Comparison of ENCODE assay signal across 7 mouse cellular contexts in the genomic region with DNA sequence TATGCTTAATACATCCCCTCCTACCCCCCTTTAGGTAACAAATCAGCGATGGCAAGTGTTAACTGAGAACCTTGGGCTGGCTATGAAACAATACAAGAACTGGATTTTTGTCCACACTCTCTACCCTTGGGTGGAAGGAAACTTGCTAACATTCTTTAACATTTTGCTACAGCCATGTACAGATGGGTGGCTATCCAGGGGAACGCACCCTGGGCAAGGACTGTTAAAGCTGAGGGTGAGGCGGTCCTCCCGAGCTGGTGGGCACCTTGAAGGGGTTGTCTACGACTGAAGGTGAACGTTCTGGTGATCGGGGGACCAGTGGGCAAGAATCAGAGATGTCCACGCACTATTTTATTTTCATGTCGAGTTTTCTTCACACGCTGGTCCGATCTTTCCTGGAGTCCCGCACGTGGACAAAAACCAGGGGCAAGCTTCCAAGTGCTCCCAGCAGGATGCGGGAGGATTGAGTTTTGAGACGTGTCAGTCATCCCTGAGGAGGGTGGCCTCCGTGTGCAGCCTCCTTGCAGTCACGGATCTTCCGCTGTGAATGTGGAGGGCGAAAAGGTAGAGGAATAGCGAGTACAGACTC. TPM values are rescaled to one million over a fixed set of nuclear protein-coding genes. Genes with fewer than 3 reads are reported as not detected.
DNase-seq lines count a peak whose midpoint lies in the region; ATAC-seq and TF ChIP-seq lines count a peak whose summit lies in the region.

No protein-coding gene starts in this region.

- 0 out of 2 replicates have a peak, but pooled peaks cover 2% of the 10 kb centered on the region for H3K4me1 ChIP-seq in embryonic facial prominence, embryonic 11.5 days (ENCODE audit: control insufficient read depth, insufficient read depth, low read length)
- H3K4me1 ChIP-seq in hindbrain, postnatal 0 days (ENCODE audit: insufficient read depth, low read length): 0 out of 2 replicates have a peak, but pooled peaks cover 3% of the 10 kb centered on the region
- H3K4me1 ChIP-seq in neural tube, embryonic 12.5 days: peaks cover 6% of the 10 kb centered on the region; the same call in 1 of the 2 replicates

- under 1% methylated on average over 20 of the region's 20 CpGs for WGBS in embryonic facial prominence, embryonic 11.5 days
- WGBS in hindbrain, postnatal 0 days: under 1% methylated on average over 20 of the region's 20 CpGs
- WGBS in neural tube, embryonic 12.5 days: under 1% methylated on average over 20 of the region's 20 CpGs

- peak overlapping the region; percentile 83 for H3K9ac ChIP-seq in embryonic facial prominence, embryonic 11.5 days (replicated peaks; ENCODE audit: low read length)
- peak overlapping the region; percentile 64 for H3K9ac ChIP-seq in hindbrain, postnatal 0 days (replicated peaks; ENCODE audit: low read length)
- peak overlapping the region; percentile 75 for H3K9ac ChIP-seq in neural tube, embryonic 12.5 days

- TF ChIP-seq CTCF in layer of hippocampus, adult 2 months (conservative IDR thresholded peaks at IDR 0.05): no peak
- no peak for TF ChIP-seq CTCF in hindbrain, postnatal 0 days (IDR thresholded peaks at IDR 0.05; ENCODE audit: low read depth)

- H3K27ac ChIP-seq in layer of hippocampus, adult 2 months: peak overlapping the region; percentile 95
- peak overlapping the region; percentile 56 for H3K27ac ChIP-seq in embryonic facial prominence, embryonic 11.5 days (replicated peaks; ENCODE audit: low read depth, low read length)
- H3K27ac ChIP-seq in hindbrain, postnatal 0 days: peak overlapping the region; percentile 88
- peak overlapping the region; percentile 42 for H3K27ac ChIP-seq in neural tube, embryonic 12.5 days

- H3K27me3 ChIP-seq in embryonic facial prominence, embryonic 11.5 days (ENCODE audit: control insufficient read depth, insufficient read depth, low read length): no peaks in the 10 kb centered on the region
- no peaks in the 10 kb centered on the region for H3K27me3 ChIP-seq in hindbrain, postnatal 0 days (ENCODE audit: insufficient read depth, low read length)
- no peaks in the 10 kb centered on the region for H3K27me3 ChIP-seq in neural tube, embryonic 12.5 days (replicated peaks)

- ATAC-seq in embryonic facial prominence, embryonic 11.5 days (replicated peaks; ENCODE audit: insufficient number of reproducible peaks, low FRiP score, low TSS enrichment, low read depth): no peak
- no peak for ATAC-seq in hindbrain, postnatal 0 days
- ATAC-seq in neural tube, embryonic 12.5 days (ENCODE audit: low FRiP score, low read depth): no peak

- H3K4me2 ChIP-seq in embryonic facial prominence, embryonic 11.5 days (ENCODE audit: low read depth, low read length): peak overlapping the region; percentile 64
- peak overlapping the region; percentile 61 for H3K4me2 ChIP-seq in hindbrain, postnatal 0 days (ENCODE audit: low read depth, low read length)
- peak overlapping the region; percentile 62 for H3K4me2 ChIP-seq in neural tube, embryonic 12.5 days (replicated peaks)

- H3K36me3 ChIP-seq in embryonic facial prominence, embryonic 11.5 days (replicated peaks; ENCODE audit: control insufficient read depth, insufficient read depth, low read depth, low read length): no peaks in the 10 kb centered on the region
- no peaks in the 10 kb centered on the region for H3K36me3 ChIP-seq in hindbrain, postnatal 0 days (ENCODE audit: insufficient read depth, low read length)
- H3K36me3 ChIP-seq in neural tube, embryonic 12.5 days: no peaks in the 10 kb centered on the region

- H3K9me3 ChIP-seq in embryonic facial prominence, embryonic 11.5 days (replicated peaks; ENCODE audit: control insufficient read depth, low read length): no peaks in the 10 kb centered on the region
- H3K9me3 ChIP-seq in hindbrain, postnatal 0 days (ENCODE audit: low read length): no peaks in the 10 kb centered on the region
- no peaks in the 10 kb centered on the region for H3K9me3 ChIP-seq in neural tube, embryonic 12.5 days

- peak overlapping the region; percentile 97 for H3K4me3 ChIP-seq in layer of hippocampus, adult 2 months
- H3K4me3 ChIP-seq in embryonic facial prominence, embryonic 11.5 days (ENCODE audit: low read depth, low read length): peak overlapping the region; percentile 81
- peak overlapping the region; percentile 61 for H3K4me3 ChIP-seq in hindbrain, postnatal 0 days (ENCODE audit: low read length)
- peak overlapping the region; percentile 73 for H3K4me3 ChIP-seq in neural tube, embryonic 12.5 days

- DNase-seq in layer of hippocampus, adult 2 months (ENCODE audit: low spot score in 2 of 2): no peak
- DNase-seq in layer of hippocampus, postnatal 36 days: no peak
- DNase-seq in embryonic facial prominence, embryonic 11.5 days (ENCODE audit: low spot score): peak; percentile 36
- peak; percentile 13 for DNase-seq in hindbrain, postnatal 0 days (ENCODE audit: low spot score)
- DNase-seq in natural killer cell, adult 2 months (ENCODE audit: low spot score in 2 of 2): no peak
- no peak for DNase-seq in retina, embryonic 14.5 days (ENCODE audit: low spot score)

RNA-seq across cellular contexts. Expression of a gene that starts 16.3 kb away (rescaled TPM):
- not detected for total RNA-seq in layer of hippocampus, adult 2 months (2021)
- total RNA-seq in layer of hippocampus, postnatal 36 days (2021): not detected
- not detected in 2 replicates for polyA plus RNA-seq in embryonic facial prominence, embryonic 11.5 days (2014; fragmentation: Nextera tagmentation; extraction: Ambion mirVana)
- not detected in 2 replicates for total RNA-seq in hindbrain, postnatal 0 days (2014; rRNA removed)
- not detected in 2 replicates for polyA plus RNA-seq in hindbrain, postnatal 0 days (2015; fragmentation: Nextera tagmentation; extraction: Ambion mirVana)
- polyA plus RNA-seq in neural tube, embryonic 12.5 days (2016; fragmentation: Nextera tagmentation; extraction: Ambion mirVana): not detected in 2 replicates

RNA-seq across cellular contexts. Expression of a gene that starts 16.3 kb away (rescaled TPM):
- total RNA-seq in layer of hippocampus, adult 2 months (2021): not detected
- total RNA-seq in layer of hippocampus, postnatal 36 days (2021): not detected
- polyA plus RNA-seq in embryonic facial prominence, embryonic 11.5 days (2014; fragmentation: Nextera tagmentation; extraction: Ambion mirVana): not detected in 2 replicates
- not detected in 2 replicates for total RNA-seq in hindbrain, postnatal 0 days (2014; rRNA removed)
- not detected in 2 replicates for polyA plus RNA-seq in hindbrain, postnatal 0 days (2015; fragmentation: Nextera tagmentation; extraction: Ambion mirVana)
- polyA plus RNA-seq in neural tube, embryonic 12.5 days (2016; fragmentation: Nextera tagmentation; extraction: Ambion mirVana): not detected in 2 replicates

RNA-seq across cellular contexts. Expression of a gene that starts 44.9 kb away (rescaled TPM):
- total RNA-seq in layer of hippocampus, adult 2 months (2021): not detected
- not detected for total RNA-seq in layer of hippocampus, postnatal 36 days (2021)
- polyA plus RNA-seq in embryonic facial prominence, embryonic 11.5 days (2014; fragmentation: Nextera tagmentation; extraction: Ambion mirVana): not detected in 2 replicates
- not detected in 2 replicates for total RNA-seq in hindbrain, postnatal 0 days (2014; rRNA removed)
- polyA plus RNA-seq in hindbrain, postnatal 0 days (2015; fragmentation: Nextera tagmentation; extraction: Ambion mirVana): 0.06 and 0.08 TPM in 2 replicates
- not detected in 2 replicates for polyA plus RNA-seq in neural tube, embryonic 12.5 days (2016; fragmentation: Nextera tagmentation; extraction: Ambion mirVana)

RNA-seq across cellular contexts. Expression of a gene that starts 48.5 kb away (rescaled TPM):
- 1 to 10 TPM; 2.0 to 2.8 TPM for total RNA-seq in layer of hippocampus, adult 2 months (2021)
- 1 to 10 TPM; 2.1 to 2.2 TPM for total RNA-seq in layer of hippocampus, postnatal 36 days (2021)
- polyA plus RNA-seq in embryonic facial prominence, embryonic 11.5 days (2014; fragmentation: Nextera tagmentation; extraction: Ambion mirVana): 1.0 and 1.2 TPM in 2 replicates
- total RNA-seq in hindbrain, postnatal 0 days (2014; rRNA removed): 0.61 TPM in 1 of 2 replicates, not detected in the other
- polyA plus RNA-seq in hindbrain, postnatal 0 days (2015; fragmentation: Nextera tagmentation; extraction: Ambion mirVana): 0.39 and 0.88 TPM in 2 replicates
- 0.80 and 1.1 TPM in 2 replicates for polyA plus RNA-seq in neural tube, embryonic 12.5 days (2016; fragmentation: Nextera tagmentation; extraction: Ambion mirVana)

RNA-seq across cellular contexts. Expression of a gene that starts 53.4 kb away (rescaled TPM):
- total RNA-seq in layer of hippocampus, adult 2 months (2021): not detected
- not detected for total RNA-seq in layer of hippocampus, postnatal 36 days (2021)
- polyA plus RNA-seq in embryonic facial prominence, embryonic 11.5 days (2014; fragmentation: Nextera tagmentation; extraction: Ambion mirVana): 0.17 TPM in 1 of 2 replicates, not detected in the other
- 0.10 TPM in 1 of 2 replicates, not detected in the other for total RNA-seq in hindbrain, postnatal 0 days (2014; rRNA removed)
- polyA plus RNA-seq in hindbrain, postnatal 0 days (2015; fragmentation: Nextera tagmentation; extraction: Ambion mirVana): 0.13 and 0.14 TPM in 2 replicates
- 0.11 TPM in 1 of 2 replicates, not detected in the other for polyA plus RNA-seq in neural tube, embryonic 12.5 days (2016; fragmentation: Nextera tagmentation; extraction: Ambion mirVana)

Comparison
In these comparisons a context has a peak if more than half of its experiments do, and no peak if none do; other contexts are left out.
1. DNase-seq: peak in embryonic facial prominence, embryonic 11.5 days (single experiment) and hindbrain, postnatal 0 days (single experiment); none in layer of hippocampus, adult 2 months (0 of 2), layer of hippocampus, postnatal 36 days (0 of 2), natural killer cell, adult 2 months (0 of 2) and retina, embryonic 14.5 days (single experiment).
2. H3K27ac ChIP-seq: peak in every context shown above with its lines; median percentile 95 in layer of hippocampus, adult 2 months; 88 in hindbrain, postnatal 0 days; 56 in embryonic facial prominence, embryonic 11.5 days; 42 in neural tube, embryonic 12.5 days.
3. Peak in every context shown above with its lines, with median percentiles within 50 percentile points of each other: H3K4me3 ChIP-seq, H3K4me2 ChIP-seq and H3K9ac ChIP-seq.